28 mouse cellular contexts compared by ENCODE assay signal in genomic region chr19:16339954-16340586, GRCm38 (mm10).
DNase-seq lines count a peak whose midpoint lies in the region; ATAC-seq and TF ChIP-seq lines count a peak whose summit lies in the region.
"Had no signal": no experiment of that assay in that cellular context is flagged by ENCODE, and none has a peak within 500 bp of the region (broad histone marks: within the 10 kb centered on the region; RNA-seq: fewer than 3 reads in every experiment).

No protein-coding gene starts in this region.

- H3K9ac ChIP-seq in hindbrain, embryonic 13.5 days: no peak overlapping the region
- no peak overlapping the region for H3K9ac ChIP-seq in hindbrain, postnatal 0 days (replicated peaks; ENCODE audit: low read length)
- H3K9ac ChIP-seq in liver, postnatal 0 days (replicated peaks): no peak overlapping the region
- no peak overlapping the region for H3K9ac ChIP-seq in liver, embryonic 11.5 days (ENCODE audit: low read depth, low read length)
- H3K9ac ChIP-seq in intestine, embryonic 15.5 days: no peak overlapping the region
- no peak overlapping the region for H3K9ac ChIP-seq in intestine, postnatal 0 days (ENCODE audit: low read depth, low read length)
- H3K9ac ChIP-seq: embryonic facial prominence, embryonic 13.5 days; embryonic facial prominence, embryonic 15.5 days; forebrain, embryonic 12.5 days had no signal

- H3K9me3 ChIP-seq in hindbrain, embryonic 13.5 days: no peaks in the 10 kb centered on the region
- no peaks in the 10 kb centered on the region for H3K9me3 ChIP-seq in hindbrain, postnatal 0 days (ENCODE audit: low read length)
- no peaks in the 10 kb centered on the region for H3K9me3 ChIP-seq in liver, postnatal 0 days (ENCODE audit: low read length)
- no peaks in the 10 kb centered on the region for H3K9me3 ChIP-seq in liver, embryonic 11.5 days (ENCODE audit: control insufficient read depth, low read length)
- H3K9me3 ChIP-seq in intestine, embryonic 15.5 days: no peaks in the 10 kb centered on the region
- H3K9me3 ChIP-seq in intestine, postnatal 0 days (ENCODE audit: control insufficient read depth): no peaks in the 10 kb centered on the region
- H3K9me3 ChIP-seq: embryonic facial prominence, embryonic 13.5 days; embryonic facial prominence, embryonic 15.5 days; forebrain, embryonic 10.5 days; forebrain, embryonic 12.5 days; G1E had no signal

- 0 out of 2 replicates have a peak overlapping the region, but pooled peaks have one; percentile 3 for H3K27ac ChIP-seq in hindbrain, embryonic 13.5 days
- H3K27ac ChIP-seq in hindbrain, postnatal 0 days: no peak overlapping the region
- no peak overlapping the region for H3K27ac ChIP-seq in liver, postnatal 0 days (ENCODE audit: low read depth)
- H3K27ac ChIP-seq in liver, embryonic 11.5 days (ENCODE audit: low read depth, low read length): no peak overlapping the region
- H3K27ac ChIP-seq in intestine, embryonic 15.5 days: no peak overlapping the region
- no peak overlapping the region for H3K27ac ChIP-seq in intestine, postnatal 0 days (ENCODE audit: low read depth, low read length)
- H3K27ac ChIP-seq: embryonic facial prominence, embryonic 13.5 days; embryonic facial prominence, embryonic 15.5 days; forebrain, embryonic 10.5 days; forebrain, embryonic 12.5 days had no signal

- H3K4me2 ChIP-seq in hindbrain, embryonic 13.5 days: no peak overlapping the region
- no peak overlapping the region for H3K4me2 ChIP-seq in hindbrain, postnatal 0 days (ENCODE audit: low read depth, low read length)
- H3K4me2 ChIP-seq in liver, postnatal 0 days (ENCODE audit: low read depth, low read length): no peak overlapping the region
- no peak overlapping the region for H3K4me2 ChIP-seq in liver, embryonic 11.5 days
- H3K4me2 ChIP-seq in intestine, embryonic 15.5 days (replicated peaks): no peak overlapping the region
- no peak overlapping the region; the same call in 1 of the 2 replicates for H3K4me2 ChIP-seq in intestine, postnatal 0 days (replicated peaks; ENCODE audit: low read depth)
- H3K4me2 ChIP-seq: embryonic facial prominence, embryonic 13.5 days; embryonic facial prominence, embryonic 15.5 days; forebrain, embryonic 12.5 days had no signal

- no peak for DNase-seq in hindbrain, postnatal 0 days (ENCODE audit: low spot score)
- no peak for DNase-seq in liver, postnatal 0 days
- DNase-seq in liver, embryonic 11.5 days (ENCODE audit: low spot score): no peak
- DNase-seq in embryo, embryonic 10 days (ENCODE audit: low spot score): no peak
- DNase-seq: adrenal gland, adult 8-10 months; adrenal gland, postnatal 14 days; adrenal gland, postnatal 36 days; B cell, adult 2 months; cerebellum, adult 11-12 months; cerebellum, adult 2 months; cerebellum, adult 9-10 months; cerebellum, postnatal 10 days; cerebellum, postnatal 25 days; embryo, embryonic 11 days had no signal

- TF ChIP-seq CTCF in hindbrain, postnatal 0 days (IDR thresholded peaks at IDR 0.05; ENCODE audit: low read depth): no peak
- TF ChIP-seq CTCF in liver, postnatal 0 days (IDR thresholded peaks at IDR 0.05; ENCODE audit: low read depth): no peak
- TF ChIP-seq CTCF in intestine, postnatal 0 days (IDR thresholded peaks at IDR 0.05; ENCODE audit: low read depth): no peak

- H3K4me3 ChIP-seq in hindbrain, embryonic 13.5 days: no peak overlapping the region
- no peak overlapping the region for H3K4me3 ChIP-seq in hindbrain, postnatal 0 days (ENCODE audit: low read length)
- H3K4me3 ChIP-seq in liver, postnatal 0 days (ENCODE audit: low read depth, low read length): no peak overlapping the region
- H3K4me3 ChIP-seq in liver, embryonic 11.5 days (ENCODE audit: low read depth, low read length): no peak overlapping the region
- no peak overlapping the region for H3K4me3 ChIP-seq in intestine, embryonic 15.5 days (replicated peaks)
- no peak overlapping the region for H3K4me3 ChIP-seq in intestine, postnatal 0 days (ENCODE audit: low read depth, low read length)
- H3K4me3 ChIP-seq: embryonic facial prominence, embryonic 13.5 days; embryonic facial prominence, embryonic 15.5 days; erythroblast, embryonic 14.5 days; forebrain, embryonic 10.5 days; forebrain, embryonic 12.5 days had no signal

- no peak for TF ChIP-seq EP300 in liver, postnatal 0 days (IDR thresholded peaks at IDR 0.05; ENCODE audit: low read depth)

- H3K27me3 ChIP-seq in hindbrain, embryonic 13.5 days: no peaks in the 10 kb centered on the region
- no peaks in the 10 kb centered on the region for H3K27me3 ChIP-seq in hindbrain, postnatal 0 days (ENCODE audit: insufficient read depth, low read length)
- no peaks in the 10 kb centered on the region for H3K27me3 ChIP-seq in liver, postnatal 0 days (ENCODE audit: insufficient read depth, low read length)
- no peaks in the 10 kb centered on the region for H3K27me3 ChIP-seq in liver, embryonic 11.5 days (replicated peaks; ENCODE audit: control insufficient read depth, insufficient read depth, low read length)
- no peaks in the 10 kb centered on the region for H3K27me3 ChIP-seq in intestine, embryonic 15.5 days (replicated peaks)
- no peaks in the 10 kb centered on the region for H3K27me3 ChIP-seq in intestine, postnatal 0 days (replicated peaks; ENCODE audit: control insufficient read depth, insufficient read depth, low read length)
- H3K27me3 ChIP-seq: CH12.LX; embryonic facial prominence, embryonic 13.5 days; embryonic facial prominence, embryonic 15.5 days; forebrain, embryonic 12.5 days; Patski had no signal

- ATAC-seq in hindbrain, embryonic 13.5 days (ENCODE audit: low FRiP score): no peak
- ATAC-seq in hindbrain, postnatal 0 days: no peak
- ATAC-seq in liver, postnatal 0 days: peak; percentile 80
- ATAC-seq in liver, embryonic 11.5 days (replicated peaks; ENCODE audit: low FRiP score): no peak
- peak; percentile 68 for ATAC-seq in intestine, embryonic 15.5 days
- 0 out of 2 replicates have a peak, but pooled peaks have one; percentile 36 for ATAC-seq in intestine, postnatal 0 days
- ATAC-seq: activated CD4-positive, CD25-positive, alpha-beta regulatory T cell, adult 4 months; CD4-positive, CD25-positive, alpha-beta regulatory T cell, adult 4 months; forebrain, embryonic 14.5 days; Patski had no signal

- 0 out of 2 replicates have a peak, but pooled peaks cover 5% of the 10 kb centered on the region for H3K4me1 ChIP-seq in hindbrain, embryonic 13.5 days (replicated peaks)
- H3K4me1 ChIP-seq in hindbrain, postnatal 0 days (ENCODE audit: insufficient read depth, low read length): no peaks in the 10 kb centered on the region
- H3K4me1 ChIP-seq in liver, postnatal 0 days (ENCODE audit: insufficient read depth): peaks cover 3% of the 10 kb centered on the region; the same call in 1 of the 2 replicates
- H3K4me1 ChIP-seq in liver, embryonic 11.5 days (replicated peaks; ENCODE audit: control insufficient read depth, insufficient read depth, low read length): no peaks in the 10 kb centered on the region; the same call in 1 of the 2 replicates
- peaks cover 6% of the 10 kb centered on the region; the same call in 1 of the 2 replicates for H3K4me1 ChIP-seq in intestine, embryonic 15.5 days (replicated peaks)
- H3K4me1 ChIP-seq in intestine, postnatal 0 days (replicated peaks; ENCODE audit: control insufficient read depth, insufficient read depth, low read length): no peaks in the 10 kb centered on the region
- H3K4me1 ChIP-seq: forebrain, embryonic 10.5 days had no signal

- WGBS in hindbrain, embryonic 13.5 days: 85% methylated on average over 4 of the region's 4 CpGs
- 84% methylated on average over 4 of the region's 4 CpGs for WGBS in hindbrain, postnatal 0 days
- WGBS in liver, postnatal 0 days (ENCODE audit: insufficient replicate concordance): 73% methylated on average over 4 of the region's 4 CpGs
- 84% methylated on average over 4 of the region's 4 CpGs for WGBS in liver, embryonic 11.5 days
- WGBS in intestine, embryonic 15.5 days: 73% methylated on average over 4 of the region's 4 CpGs
- 60% methylated on average over 4 of the region's 4 CpGs for WGBS in intestine, postnatal 0 days

- H3K36me3 ChIP-seq in hindbrain, embryonic 13.5 days: peaks cover 10% of the 10 kb centered on the region
- H3K36me3 ChIP-seq in hindbrain, postnatal 0 days (ENCODE audit: insufficient read depth, low read length): peaks cover 9% of the 10 kb centered on the region; the same call in 1 of the 2 replicates
- peaks cover 9% of the 10 kb centered on the region; the same call in 1 of the 2 replicates for H3K36me3 ChIP-seq in liver, postnatal 0 days (replicated peaks; ENCODE audit: insufficient read depth, low read length)
- H3K36me3 ChIP-seq in liver, embryonic 11.5 days (ENCODE audit: control insufficient read depth, insufficient read depth, low read length): no peaks in the 10 kb centered on the region
- 0 out of 2 replicates have a peak, but pooled peaks cover 3% of the 10 kb centered on the region for H3K36me3 ChIP-seq in intestine, embryonic 15.5 days
- H3K36me3 ChIP-seq in intestine, postnatal 0 days (ENCODE audit: control insufficient read depth, insufficient read depth): peaks cover 3% of the 10 kb centered on the region
- H3K36me3 ChIP-seq: G1E had no signal

Comparison
In these comparisons a context has a peak if more than half of its experiments do, and no peak if none do; other contexts are left out.
1. ATAC-seq: peak in liver, postnatal 0 days (single experiment), intestine, embryonic 15.5 days (single experiment) and intestine, postnatal 0 days (single experiment); none in hindbrain, embryonic 13.5 days (single experiment), hindbrain, postnatal 0 days (single experiment) and liver, embryonic 11.5 days (single experiment).